Mouse (Mus musculus): ENCODE measurements around the gene Gjb5. TPM values are rescaled to one million over a fixed set of nuclear protein-coding genes. Genes with fewer than 3 reads are reported as not detected.

Gene Gjb5
- 1.6 and 1.7 TPM in 2 replicates for polyA plus RNA-seq (2016; fragmentation: Nextera tagmentation; extraction: Ambion mirVana)

DNA sequence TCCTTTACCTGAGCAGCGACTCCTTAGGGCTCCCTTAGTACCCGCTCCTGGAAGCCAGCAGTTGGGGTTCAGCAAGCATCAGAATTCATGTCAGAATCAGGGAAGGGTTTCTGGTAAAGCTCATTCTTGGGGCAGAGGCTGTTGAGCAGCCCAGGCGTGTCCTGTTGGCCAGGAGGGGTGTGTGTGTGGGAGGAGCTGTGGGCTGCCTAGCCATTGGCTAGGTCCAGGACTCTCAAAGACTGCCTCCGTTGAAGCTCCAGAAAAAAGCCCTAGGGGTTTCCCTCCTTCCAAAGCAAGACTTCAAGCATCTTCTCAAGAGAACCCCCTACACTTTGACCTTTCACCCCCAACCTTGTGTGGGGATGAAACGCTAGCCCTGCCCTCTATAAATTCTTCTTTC is at the start of gene Gjb5:
Gene Gjb5, minus strand, starts transcription at position 164 of the 400 bp plus-strand sequence.
- WGBS, result 20% methylated on average over 5 of the region's 5 CpGs
- no peaks in the 10 kb centered on the region for H3K9me3 ChIP-seq (replicated peaks)
- H3K27ac ChIP-seq, result peak within 1 kb of the TSS; percentile 2; the same call in 1 of the 2 replicates
- peaks cover 30% of the 10 kb centered on the region for H3K27me3 ChIP-seq (ENCODE audit: low read depth, poor library complexity, severe bottlenecking)
- H3K4me1 ChIP-seq, result peaks cover 38% of the 10 kb centered on the region
- no peaks in the 10 kb centered on the region for H3K36me3 ChIP-seq
- no peak for DNase-seq (ENCODE audit: low spot score)
- H3K4me3 ChIP-seq, result no peak within 1 kb of the TSS

DNA sequence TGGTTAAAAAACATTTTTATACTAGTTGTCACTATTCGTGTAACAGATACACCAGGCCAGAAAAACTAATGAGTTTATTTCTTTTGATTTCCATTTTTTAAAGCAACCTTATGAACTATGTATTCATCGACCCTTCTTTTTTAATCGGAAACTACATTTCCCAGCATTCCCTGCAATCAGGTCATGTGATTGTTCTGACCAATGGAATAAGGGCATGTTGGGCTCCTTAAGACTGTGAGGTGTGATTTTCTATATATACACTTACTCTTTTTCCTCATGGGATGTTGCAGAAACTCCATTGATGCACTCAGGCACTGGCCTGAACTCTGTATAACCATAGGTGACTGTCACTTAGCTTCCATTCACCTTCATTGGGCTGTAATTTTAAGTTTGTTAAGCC is 44.6 kb upstream of the Gjb5 start:
- H3K4me3 ChIP-seq, result no peak overlapping the region
- H3K27ac ChIP-seq, result no peak overlapping the region
- no peak for DNase-seq (ENCODE audit: low spot score)
- 67% methylated on average over 3 of the region's 3 CpGs for WGBS
- H3K27me3 ChIP-seq (ENCODE audit: low read depth, poor library complexity, severe bottlenecking), result no peaks in the 10 kb centered on the region
- no peaks in the 10 kb centered on the region for H3K9me3 ChIP-seq (replicated peaks)
- no peaks in the 10 kb centered on the region for H3K36me3 ChIP-seq
- 0 out of 2 replicates have a peak, but pooled peaks cover 6% of the 10 kb centered on the region for H3K4me1 ChIP-seq

DNA sequence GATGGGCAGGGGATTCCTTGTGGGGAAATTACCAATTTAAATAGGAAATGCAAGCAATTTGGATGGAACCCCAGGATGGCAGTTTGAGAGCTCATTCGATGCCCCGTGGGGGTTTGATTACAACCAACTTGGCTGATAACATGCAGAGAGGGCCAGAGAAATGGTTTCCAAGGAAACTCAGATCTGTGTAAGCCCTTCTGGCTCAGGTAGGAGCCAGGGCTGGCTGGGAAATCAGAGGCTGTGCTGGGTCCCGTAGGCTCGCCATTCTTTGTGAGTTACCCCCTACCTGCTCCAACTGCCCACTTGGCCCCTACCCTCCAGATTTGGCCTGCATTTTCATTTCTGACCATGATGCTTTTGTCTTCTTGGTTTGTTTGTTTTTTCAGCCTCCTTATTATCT is 44.2 kb upstream of the Gjb5 start:
- 90% methylated on average over 4 of the region's 4 CpGs for WGBS
- no peaks in the 10 kb centered on the region for H3K9me3 ChIP-seq (replicated peaks)
- H3K4me1 ChIP-seq, result 0 out of 2 replicates have a peak, but pooled peaks cover 6% of the 10 kb centered on the region
- no peak for DNase-seq (ENCODE audit: low spot score)
- no peaks in the 10 kb centered on the region for H3K27me3 ChIP-seq (ENCODE audit: low read depth, poor library complexity, severe bottlenecking)
- no peak overlapping the region for H3K27ac ChIP-seq
- no peaks in the 10 kb centered on the region for H3K36me3 ChIP-seq
- no peak overlapping the region for H3K4me3 ChIP-seq

DNA sequence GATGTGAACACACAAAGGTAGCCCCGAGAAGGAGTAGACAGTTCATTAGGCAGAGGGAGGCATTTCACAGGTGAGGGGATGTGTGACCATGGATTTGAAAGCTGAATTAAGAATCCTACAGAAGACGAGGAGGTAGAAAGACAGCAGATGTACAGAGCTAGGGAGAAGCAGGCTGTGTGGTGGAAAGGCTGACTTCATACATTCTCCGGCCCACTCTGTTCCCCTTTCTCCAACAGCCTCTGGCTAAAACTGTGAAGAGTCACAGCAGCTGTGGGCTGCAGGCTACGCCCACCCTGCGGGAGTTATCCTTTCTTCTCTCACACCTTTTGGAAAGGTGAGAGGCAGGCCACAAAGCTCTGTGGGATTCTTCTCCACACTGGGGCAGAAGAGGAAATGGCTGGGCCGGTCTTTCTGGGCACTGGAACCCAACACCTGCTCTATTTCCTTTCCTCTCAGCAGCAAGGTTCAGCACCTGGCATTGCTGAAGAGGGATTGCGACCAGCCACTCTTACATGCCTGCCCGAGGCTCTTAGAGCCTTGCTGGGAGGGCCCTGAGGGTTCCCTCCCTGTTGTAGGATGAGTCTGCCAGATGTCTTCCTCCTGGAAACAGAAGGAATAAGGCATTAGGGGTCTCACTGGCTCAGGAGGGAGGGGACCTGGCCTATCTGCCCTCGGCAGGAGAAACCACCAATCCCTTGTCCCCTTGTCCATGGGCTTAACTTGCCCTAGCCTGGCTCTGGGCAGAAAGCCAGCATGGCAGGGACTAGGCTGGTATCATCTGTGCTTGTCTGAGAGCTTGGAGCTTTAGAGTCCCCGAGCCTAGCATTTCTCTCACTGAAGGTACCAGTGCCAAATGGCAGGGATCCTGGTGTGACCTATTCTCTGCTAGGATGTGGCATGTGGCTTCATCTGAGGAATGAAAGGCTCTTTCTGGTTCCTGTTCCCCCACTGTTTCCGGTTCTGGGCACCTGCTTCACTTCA is 42.5 kb upstream of the Gjb5 start:
- Histone ChIP-seq H3K4me3 (no peak overlapping the region), H3K27me3 (ENCODE audit: low read depth, poor library complexity, severe bottlenecking) (no peaks in the 10 kb centered on the region), H3K36me3 (no peaks in the 10 kb centered on the region), H3K9me3 (replicated peaks) (no peaks in the 10 kb centered on the region), H3K27ac (no peak overlapping the region), H3K4me1 (0 out of 2 replicates have a peak, but pooled peaks cover 6% of the 10 kb centered on the region)
- DNase-seq (ENCODE audit: low spot score), result no peak
- 51% methylated on average over 11 of the region's 11 CpGs for WGBS

DNA sequence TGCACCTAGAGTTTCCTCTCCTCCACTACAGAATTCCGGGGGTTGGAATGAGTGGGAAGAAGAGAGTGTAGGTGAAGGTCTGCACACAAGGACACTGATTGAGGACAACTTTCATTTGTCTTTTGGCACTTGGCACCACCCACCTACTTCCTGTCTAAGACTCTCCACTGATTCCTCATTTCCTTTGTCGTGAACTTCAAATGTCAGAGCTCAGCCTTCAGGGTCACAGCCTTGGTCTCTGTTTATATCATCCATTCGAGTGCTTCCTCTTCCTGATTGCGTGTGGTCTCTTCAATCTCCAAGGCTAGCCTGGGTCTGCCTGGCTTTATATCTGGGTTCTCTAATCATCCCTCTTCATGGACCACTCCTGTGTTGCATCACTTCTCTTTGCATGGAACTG is 37.6 kb upstream of the Gjb5 start:
- 80% methylated on average over 4 of the region's 4 CpGs for WGBS
- Histone ChIP-seq H3K27me3 (ENCODE audit: low read depth, poor library complexity, severe bottlenecking) (no peaks in the 10 kb centered on the region), H3K27ac (no peak overlapping the region), H3K4me3 (no peak overlapping the region), H3K36me3 (no peaks in the 10 kb centered on the region), H3K9me3 (replicated peaks) (0 out of 2 replicates have a peak, but pooled peaks cover 3% of the 10 kb centered on the region), H3K4me1 (no peaks in the 10 kb centered on the region)
- DNase-seq (ENCODE audit: low spot score), result no peak

DNA sequence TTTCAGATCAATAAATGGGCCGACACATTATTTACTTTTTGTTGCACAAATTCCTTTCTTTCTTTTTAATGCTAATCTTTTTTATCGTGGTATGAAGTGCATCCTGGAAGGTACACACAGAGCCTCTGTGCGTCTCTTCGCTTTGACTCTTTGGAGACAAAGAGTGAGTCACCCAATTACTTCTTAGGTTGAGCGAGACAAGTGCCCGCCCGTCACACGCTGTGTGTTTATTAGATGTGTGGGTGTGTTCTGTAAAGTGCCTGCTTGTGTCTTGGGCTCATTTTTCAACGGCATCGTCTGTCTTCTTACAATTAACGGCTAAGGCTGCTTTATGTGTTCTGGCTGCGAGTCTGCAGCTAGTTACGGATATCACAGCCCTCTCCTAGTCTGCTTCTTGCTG is 31.7 kb upstream of the Gjb5 start:
- WGBS, result 54% methylated on average over 13 of the region's 13 CpGs
- Histone ChIP-seq H3K36me3 (no peaks in the 10 kb centered on the region), H3K27me3 (ENCODE audit: low read depth, poor library complexity, severe bottlenecking) (no peaks in the 10 kb centered on the region; the same call in 1 of the 2 replicates), H3K27ac (no peak overlapping the region), H3K9me3 (replicated peaks) (0 out of 2 replicates have a peak, but pooled peaks cover 3% of the 10 kb centered on the region), H3K4me1 (peaks cover 14% of the 10 kb centered on the region), H3K4me3 (no peak overlapping the region)
- DNase-seq (ENCODE audit: low spot score), result no peak

DNA sequence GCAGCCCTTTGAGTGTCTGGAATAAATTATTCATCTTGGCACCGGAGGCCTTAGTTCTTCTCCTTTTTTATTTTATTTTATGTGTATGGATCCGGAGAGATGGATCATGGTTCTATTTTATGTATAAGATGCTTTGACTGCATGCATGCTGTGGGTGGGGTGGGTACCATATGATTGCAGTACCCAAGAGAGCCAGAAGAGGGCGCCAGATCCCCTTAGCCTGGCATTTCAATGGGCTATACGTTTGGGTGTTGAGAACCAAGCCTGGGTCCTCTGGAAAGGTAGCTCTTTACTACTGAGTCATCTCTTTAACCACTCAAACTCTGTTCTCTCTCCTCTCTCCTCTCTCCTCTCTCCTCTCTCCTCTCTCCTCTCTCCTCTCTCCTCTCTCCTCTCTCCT is 19.4 kb upstream of the Gjb5 start:
- H3K36me3 ChIP-seq, result no peaks in the 10 kb centered on the region
- DNase-seq (ENCODE audit: low spot score), result no peak
- no peaks in the 10 kb centered on the region for H3K27me3 ChIP-seq (ENCODE audit: low read depth, poor library complexity, severe bottlenecking)
- no peaks in the 10 kb centered on the region for H3K9me3 ChIP-seq (replicated peaks)
- no peaks in the 10 kb centered on the region for H3K4me1 ChIP-seq
- WGBS, result 35% methylated on average over 4 of the region's 4 CpGs
- H3K27ac ChIP-seq, result no peak overlapping the region
- H3K4me3 ChIP-seq, result no peak overlapping the region

DNA sequence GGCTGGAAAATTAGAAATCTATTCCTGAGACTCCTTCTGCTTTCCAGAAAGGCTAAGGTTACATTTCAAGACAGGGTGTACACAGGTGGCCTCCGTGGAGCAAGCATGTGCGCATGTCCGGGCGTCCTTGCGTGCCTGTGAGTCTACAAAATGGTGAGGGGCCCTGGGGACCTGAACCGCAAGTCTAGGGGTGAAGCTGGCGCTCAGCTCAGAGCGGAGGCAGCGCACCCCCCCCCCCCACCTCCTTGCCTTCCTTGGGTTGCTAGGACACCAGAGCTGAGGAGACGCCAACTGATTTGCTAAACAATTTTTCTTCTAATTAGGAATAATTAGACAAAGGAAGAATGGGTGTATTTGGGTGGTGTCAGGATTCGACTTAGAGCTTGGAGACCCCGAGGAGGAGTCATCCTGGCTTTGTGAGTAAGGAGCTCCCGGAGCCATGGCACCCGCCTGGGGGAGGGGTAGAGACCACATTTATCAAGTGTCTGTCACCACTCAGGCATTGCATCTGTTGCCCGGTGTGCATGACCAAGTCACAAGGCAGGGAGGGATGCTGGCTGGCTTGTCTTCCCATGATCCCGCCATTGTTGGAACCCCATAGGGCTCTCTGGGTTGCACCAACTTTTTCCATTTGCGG is 17.7 kb upstream of the Gjb5 start:
- no peaks in the 10 kb centered on the region for H3K36me3 ChIP-seq
- H3K4me1 ChIP-seq, result no peaks in the 10 kb centered on the region
- no peaks in the 10 kb centered on the region for H3K27me3 ChIP-seq (ENCODE audit: low read depth, poor library complexity, severe bottlenecking)
- DNase-seq (ENCODE audit: low spot score), result no peak
- 87% methylated on average over 17 of the region's 17 CpGs for WGBS
- no peak overlapping the region for H3K27ac ChIP-seq
- no peak overlapping the region for H3K4me3 ChIP-seq
- no peaks in the 10 kb centered on the region for H3K9me3 ChIP-seq (replicated peaks)

DNA sequence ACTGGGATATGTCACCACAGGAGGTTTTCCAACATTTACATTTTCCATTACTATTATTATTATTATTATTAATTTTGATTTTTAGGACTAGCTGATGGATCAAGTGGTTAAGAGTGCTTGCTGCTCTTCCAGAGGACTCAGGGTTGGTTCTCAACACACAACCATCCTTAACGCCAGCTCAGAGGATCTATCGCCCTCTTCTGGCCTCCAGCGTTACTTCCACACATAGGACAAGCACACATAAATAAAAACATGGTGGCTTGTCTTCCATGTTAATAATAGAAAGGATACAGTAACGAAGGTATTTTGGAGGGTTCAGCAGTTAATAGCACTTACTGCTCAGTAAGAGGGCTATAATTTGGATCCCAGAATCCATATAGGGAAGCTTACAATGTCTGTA is 16.7 kb upstream of the Gjb5 start:
- Histone ChIP-seq H3K27me3 (ENCODE audit: low read depth, poor library complexity, severe bottlenecking) (peaks cover 4% of the 10 kb centered on the region; the same call in 1 of the 2 replicates), H3K36me3 (no peaks in the 10 kb centered on the region), H3K9me3 (replicated peaks) (no peaks in the 10 kb centered on the region), H3K27ac (no peak overlapping the region), H3K4me3 (no peak overlapping the region), H3K4me1 (no peaks in the 10 kb centered on the region)
- no peak for DNase-seq (ENCODE audit: low spot score)
- WGBS, result 83% methylated on average over 4 of the region's 4 CpGs

DNA sequence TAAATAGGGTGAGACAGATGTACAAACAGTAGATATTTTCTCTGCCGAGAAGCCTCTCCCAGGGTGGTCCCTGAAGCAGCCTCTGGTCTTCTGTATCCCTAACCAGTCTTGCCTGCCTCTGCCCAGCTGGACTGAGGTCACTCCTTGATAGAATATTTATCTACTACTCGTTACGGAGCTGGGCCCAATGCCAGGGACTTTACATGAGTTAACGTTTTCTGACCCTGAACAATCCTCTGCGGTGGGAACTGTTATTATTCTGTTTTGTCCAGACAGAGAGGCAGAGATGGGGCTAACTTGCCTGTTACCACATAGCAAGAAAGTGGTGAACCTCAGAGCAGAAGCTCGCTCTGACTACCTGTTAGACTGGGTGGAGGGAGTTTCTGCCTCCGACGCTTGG is 15.5 kb upstream of the Gjb5 start:
- Histone ChIP-seq H3K36me3 (no peaks in the 10 kb centered on the region), H3K27me3 (ENCODE audit: low read depth, poor library complexity, severe bottlenecking) (peaks cover 13% of the 10 kb centered on the region; the same call in 1 of the 2 replicates), H3K9me3 (replicated peaks) (no peaks in the 10 kb centered on the region), H3K4me3 (no peak overlapping the region), H3K4me1 (0 out of 2 replicates have a peak, but pooled peaks cover 2% of the 10 kb centered on the region), H3K27ac (no peak overlapping the region)
- WGBS, result 80% methylated on average over 8 of the region's 8 CpGs
- no peak for DNase-seq (ENCODE audit: low spot score)

DNA sequence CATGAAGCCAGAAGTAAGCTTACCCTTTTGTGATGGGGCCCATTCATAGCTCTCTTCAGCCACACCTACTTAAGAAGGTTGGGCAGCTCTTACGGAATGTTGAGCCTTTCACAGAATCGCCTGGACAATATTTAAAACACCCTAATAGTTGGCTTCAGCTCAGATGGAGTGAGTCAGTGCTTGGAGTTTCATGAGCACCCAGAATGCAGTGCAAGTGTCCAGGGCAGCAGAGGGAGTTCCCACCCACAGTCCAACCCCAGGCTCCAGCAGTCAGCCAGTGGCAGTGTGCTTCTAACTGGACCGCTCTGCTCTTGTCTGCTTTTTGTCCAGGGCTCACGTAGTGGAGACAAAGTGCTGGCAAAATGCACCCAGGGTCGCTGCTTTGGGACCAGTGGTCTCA is 13.6 kb upstream of the Gjb5 start:
- Histone ChIP-seq H3K27ac (no peak overlapping the region), H3K4me3 (no peak overlapping the region), H3K36me3 (no peaks in the 10 kb centered on the region), H3K27me3 (ENCODE audit: low read depth, poor library complexity, severe bottlenecking) (peaks cover 13% of the 10 kb centered on the region; the same call in 1 of the 2 replicates), H3K9me3 (replicated peaks) (no peaks in the 10 kb centered on the region), H3K4me1 (0 out of 2 replicates have a peak, but pooled peaks cover 6% of the 10 kb centered on the region)
- no peak for DNase-seq (ENCODE audit: low spot score)
- 75% methylated on average over 5 of the region's 5 CpGs for WGBS

DNA sequence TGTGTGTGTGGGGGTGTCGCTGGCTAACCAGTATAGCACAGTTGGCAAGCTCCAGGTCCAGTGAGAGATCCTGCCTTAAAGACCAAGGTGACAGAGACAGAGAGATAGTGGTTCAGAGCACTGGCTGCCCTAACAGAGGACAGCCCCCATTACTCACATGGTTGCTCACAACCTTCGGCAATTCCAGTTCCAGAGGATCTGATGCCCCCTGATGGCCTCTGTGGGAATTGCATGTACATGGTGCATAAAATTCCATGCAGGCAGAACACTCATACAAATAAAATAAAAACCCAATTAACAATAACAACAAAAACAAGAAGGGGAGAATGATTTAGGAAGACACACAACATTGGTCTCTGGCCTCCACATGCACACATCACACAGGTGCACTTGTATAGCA is 12.5 kb upstream of the Gjb5 start:
- Histone ChIP-seq H3K9me3 (replicated peaks) (no peaks in the 10 kb centered on the region), H3K36me3 (no peaks in the 10 kb centered on the region), H3K4me1 (peaks cover 13% of the 10 kb centered on the region), H3K27ac (no peak overlapping the region), H3K4me3 (no peak overlapping the region), H3K27me3 (ENCODE audit: low read depth, poor library complexity, severe bottlenecking) (peaks cover 13% of the 10 kb centered on the region; the same call in 1 of the 2 replicates)
- peak; percentile 61 for DNase-seq (ENCODE audit: low spot score)
- WGBS, result 61% methylated on average over 2 of the region's 2 CpGs
